Mouse (Mus musculus) olfactory bulb, adult 2 months (tissue): ENCODE measurements at regions not wholly inside any gene's neighbourhood (a gene's known extent, or its start where the extent isn't known, plus 50 kb on each side); places are given as distances from the start of the nearest gene placed in this dataset.

Experiments
- H3K27ac ChIP-seq: fragments of 200-500 bp; 2 replicates; pipeline ENCODE4 v1.5.1; 2012; ENCODE audit warnings: low read depth, low read length; ENCODE audit not compliant: insufficient read depth
- H3K4me1 ChIP-seq: fragments of 200-500 bp; 2 replicates; pipeline ENCODE4 v1.6.1; 2012; ENCODE audit warnings: low read length; ENCODE audit not compliant: control insufficient read depth, insufficient read depth
- H3K4me3 ChIP-seq: fragments of 200-500 bp; 2 replicates; pipeline ENCODE4 v1.5.1; 2012; ENCODE audit warnings: mild to moderate bottlenecking, low read depth, low read length, moderate library complexity; ENCODE audit not compliant: insufficient read depth
- CTCF ChIP-seq: fragments of 200-500 bp; IDR thresholded peaks from 2 replicates; pipeline ENCODE4 v1.5.1; 2012; ENCODE audit warnings: low read depth, mild to moderate bottlenecking, low read length, moderate library complexity; ENCODE audit not compliant: insufficient read depth
- POLR2A ChIP-seq: fragments of 200-500 bp; IDR thresholded peaks from 2 replicates; pipeline ENCODE4 v1.6.1; 2012; ENCODE audit warnings: mild to moderate bottlenecking, low read depth, low read length, moderate library complexity; ENCODE audit not compliant: insufficient read depth
- WGBS: fragments of 180-500 bp; shearing (Covaris S2); methylation state at CpG from one replicate; pipeline ENCODE4 v1.1.7; 2018; 5-methylcytosine and 5-hydroxymethylcytosine counted together

DNA sequence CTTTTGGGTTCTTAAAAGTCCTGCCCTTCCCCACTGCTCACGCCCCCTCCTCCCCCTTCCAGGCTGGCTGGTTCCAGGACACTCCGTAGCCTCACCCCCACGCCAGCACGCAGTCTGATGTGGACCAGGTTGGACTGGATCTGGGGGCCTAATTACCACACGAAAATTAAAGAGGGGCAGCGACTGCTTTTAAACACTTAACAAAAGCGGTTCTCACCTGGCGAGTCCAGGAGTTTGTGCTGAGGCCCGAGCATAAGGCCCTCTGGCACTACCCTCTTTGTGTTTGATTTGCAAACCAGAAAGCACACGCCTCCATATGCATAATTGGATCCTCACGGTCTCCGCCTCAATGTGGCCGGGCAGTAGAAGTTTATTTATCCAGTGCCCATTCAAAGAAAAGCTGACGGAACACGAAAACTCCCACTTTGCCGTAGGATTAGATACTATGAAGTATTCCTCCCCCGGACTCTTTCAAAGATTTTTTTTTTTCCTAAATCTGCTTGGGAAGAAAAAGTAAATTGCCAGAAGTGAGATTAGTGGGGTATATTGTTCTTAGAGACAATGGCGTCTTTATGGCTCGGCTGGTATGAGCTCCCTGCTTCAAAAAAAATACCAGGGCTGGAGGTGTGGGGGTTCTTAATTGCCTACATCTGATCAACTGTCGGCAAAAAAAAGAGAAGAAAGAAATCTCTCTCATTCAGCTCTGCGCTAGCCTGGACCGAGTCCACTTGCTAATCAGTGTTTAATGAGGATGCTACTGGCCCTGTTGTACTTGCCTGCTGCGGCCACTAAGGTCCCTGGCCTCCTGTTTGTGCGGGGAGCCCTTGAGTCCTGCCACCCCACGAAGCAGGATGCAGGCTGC is 148.5 kb upstream of the Tut7 start:
- no peak overlapping the region for H3K4me3 ChIP-seq
- no peak for TF ChIP-seq CTCF
- TF ChIP-seq POLR2A = no peak
- 23% methylated on average over 25 of the region's 25 CpGs for WGBS
- H3K4me1 ChIP-seq = peaks cover 9% of the 10 kb centered on the region
- no peak overlapping the region for H3K27ac ChIP-seq

DNA sequence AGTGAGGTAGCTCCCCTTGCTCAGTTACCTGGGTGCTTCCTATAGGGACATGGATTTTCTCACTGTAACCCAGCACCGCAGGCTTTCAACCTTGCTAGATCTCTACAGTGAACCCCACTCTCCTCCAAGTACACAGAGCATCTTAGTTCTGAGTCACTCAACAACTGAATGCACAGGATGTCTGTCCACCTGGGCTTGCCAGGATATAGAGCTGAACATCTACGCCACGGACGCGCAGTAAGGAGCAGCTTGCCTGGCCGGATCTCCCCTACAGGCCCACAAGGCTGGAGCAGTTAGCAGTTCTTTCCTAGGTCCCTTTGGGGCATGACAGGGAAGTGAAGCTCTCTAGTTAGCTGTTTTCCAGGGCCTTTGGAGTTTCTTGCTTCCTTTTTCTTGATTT is 147.5 kb upstream of the Tut7 start:
- TF ChIP-seq POLR2A (no peak), CTCF (no peak)
- H3K4me1 ChIP-seq = peaks cover 9% of the 10 kb centered on the region
- WGBS = 85% methylated on average over 6 of the region's 6 CpGs

DNA sequence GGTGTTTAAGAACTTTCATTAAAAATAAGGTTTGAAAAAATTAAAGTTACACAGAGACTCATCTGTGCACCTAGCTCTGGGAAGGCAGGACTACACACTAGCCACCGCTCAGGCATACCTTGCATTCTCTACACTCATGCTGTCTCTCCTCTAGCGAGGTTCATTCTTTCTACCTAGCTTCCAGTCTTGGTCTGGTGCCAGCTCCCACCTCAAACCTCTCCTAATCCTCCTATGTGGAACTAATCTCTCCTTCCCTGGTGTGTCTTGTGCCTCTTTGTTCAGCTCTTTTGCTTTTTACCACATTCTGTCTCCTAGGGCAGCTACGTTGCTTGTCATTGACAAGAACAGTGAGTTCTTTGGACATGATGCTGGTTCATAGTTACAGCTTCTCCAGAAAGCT is 146.5 kb upstream of the Tut7 start:
- TF ChIP-seq POLR2A (no peak), CTCF (no peak)
- WGBS = 92% methylated on average over 3 of the region's 3 CpGs
- no peak overlapping the region for H3K27ac ChIP-seq
- H3K4me3 ChIP-seq = no peak overlapping the region
- peaks cover 9% of the 10 kb centered on the region for H3K4me1 ChIP-seq

More for the DNA sequence above, 147.5 kb upstream of the Tut7 start:
- Histone ChIP-seq H3K27ac (no peak overlapping the region), H3K4me3 (no peak overlapping the region)

DNA sequence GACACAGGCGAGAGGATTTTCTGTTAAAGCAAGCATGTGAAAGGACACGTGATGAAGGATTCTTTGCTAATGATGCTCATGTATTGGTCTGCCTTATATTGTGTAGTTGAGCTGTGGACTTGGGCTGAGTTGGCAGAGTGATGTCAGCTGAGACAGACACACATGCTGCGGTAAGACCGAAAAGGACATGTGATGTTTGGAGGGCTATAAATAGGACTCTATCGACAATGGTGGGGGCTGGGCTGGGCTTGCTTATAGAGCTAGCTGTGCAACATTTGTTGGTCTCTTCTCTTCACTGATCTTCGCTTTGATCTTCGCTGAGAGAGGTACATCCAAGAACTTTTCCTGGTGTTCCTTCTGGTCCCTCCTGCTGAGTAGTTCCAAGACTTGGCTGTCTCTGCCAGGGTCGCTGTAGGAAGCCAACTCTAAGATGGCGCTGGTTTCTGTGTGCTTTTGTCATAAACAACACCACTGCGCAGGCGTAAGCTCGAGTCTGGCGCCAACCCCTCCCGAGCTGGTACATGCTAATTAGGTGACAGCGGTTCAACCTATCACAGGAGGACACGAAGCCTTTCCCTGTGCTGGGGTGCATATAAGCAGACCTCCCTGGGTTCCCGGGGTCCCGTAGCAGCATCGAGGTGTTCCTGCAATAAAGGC is 145.8 kb upstream of the Tut7 start:
- Histone ChIP-seq H3K4me1 (peaks cover 9% of the 10 kb centered on the region), H3K4me3 (no peak overlapping the region), H3K27ac (no peak overlapping the region)
- WGBS = 84% methylated on average over 19 of the region's 19 CpGs
- TF ChIP-seq POLR2A = no peak
- no peak for TF ChIP-seq CTCF

DNA sequence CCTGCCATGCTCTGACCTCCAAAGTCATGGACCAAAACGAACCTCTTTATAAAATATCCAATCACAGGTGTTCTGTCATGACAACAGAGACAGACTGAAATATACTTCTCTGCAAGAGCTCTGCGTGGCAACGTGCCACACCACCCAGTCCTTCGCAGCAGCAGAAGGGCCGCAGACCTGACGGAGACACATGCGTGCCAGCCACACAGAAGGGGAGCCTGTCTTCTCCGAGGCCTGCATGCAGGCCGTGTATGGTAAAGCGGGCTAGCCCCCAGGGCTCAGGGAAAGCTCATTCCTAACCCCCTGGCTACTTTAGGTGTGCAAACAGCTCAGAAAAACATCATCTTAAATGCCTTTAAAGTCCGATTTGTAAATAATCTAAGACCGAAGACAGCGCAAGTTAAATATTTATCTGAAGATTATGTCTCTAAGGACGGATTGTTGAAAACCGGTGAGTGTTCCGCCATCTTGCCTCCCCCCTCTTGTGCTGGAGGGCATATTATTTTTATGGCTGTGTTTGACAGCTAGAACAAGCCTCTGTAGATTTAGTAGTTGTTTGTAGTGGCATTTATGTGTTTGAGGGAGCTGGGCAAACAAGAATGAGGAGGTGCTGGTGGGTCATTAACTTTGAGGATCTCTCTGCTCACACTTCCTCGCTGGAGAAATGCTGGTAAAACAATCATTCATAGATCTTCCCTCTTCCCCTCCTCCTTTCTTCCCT is 143.7 kb upstream of the Tut7 start:
- WGBS = 95% methylated on average over 17 of the region's 17 CpGs
- Histone ChIP-seq H3K27ac (no peak overlapping the region), H3K4me3 (no peak overlapping the region), H3K4me1 (peaks cover 4% of the 10 kb centered on the region)
- TF ChIP-seq CTCF (no peak), POLR2A (no peak)

DNA sequence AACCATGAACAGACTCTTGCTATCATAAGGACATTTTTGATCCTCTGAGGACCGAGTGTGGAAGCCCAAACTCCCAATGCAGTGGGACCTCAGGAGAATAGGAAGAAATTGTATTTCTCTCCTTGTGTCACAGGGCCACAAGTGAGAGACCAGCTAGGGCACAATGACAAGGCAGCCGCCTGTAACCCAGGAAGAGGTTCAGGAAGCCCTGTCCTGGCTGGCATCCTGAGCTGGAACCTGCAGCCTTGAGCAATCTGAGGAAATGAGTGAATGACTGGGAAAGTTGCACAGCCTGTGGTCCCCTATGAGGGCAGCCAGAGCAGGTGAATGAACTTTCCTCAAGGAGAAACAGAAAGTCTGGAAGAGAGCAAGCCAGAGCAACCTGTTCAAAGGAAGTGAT is 142.0 kb upstream of the Tut7 start:
- no peak for TF ChIP-seq CTCF
- no peak for TF ChIP-seq POLR2A
- 100% methylated on average over 2 of the region's 2 CpGs for WGBS
- Histone ChIP-seq H3K4me1 (no peaks in the 10 kb centered on the region), H3K4me3 (no peak overlapping the region), H3K27ac (no peak overlapping the region)

DNA sequence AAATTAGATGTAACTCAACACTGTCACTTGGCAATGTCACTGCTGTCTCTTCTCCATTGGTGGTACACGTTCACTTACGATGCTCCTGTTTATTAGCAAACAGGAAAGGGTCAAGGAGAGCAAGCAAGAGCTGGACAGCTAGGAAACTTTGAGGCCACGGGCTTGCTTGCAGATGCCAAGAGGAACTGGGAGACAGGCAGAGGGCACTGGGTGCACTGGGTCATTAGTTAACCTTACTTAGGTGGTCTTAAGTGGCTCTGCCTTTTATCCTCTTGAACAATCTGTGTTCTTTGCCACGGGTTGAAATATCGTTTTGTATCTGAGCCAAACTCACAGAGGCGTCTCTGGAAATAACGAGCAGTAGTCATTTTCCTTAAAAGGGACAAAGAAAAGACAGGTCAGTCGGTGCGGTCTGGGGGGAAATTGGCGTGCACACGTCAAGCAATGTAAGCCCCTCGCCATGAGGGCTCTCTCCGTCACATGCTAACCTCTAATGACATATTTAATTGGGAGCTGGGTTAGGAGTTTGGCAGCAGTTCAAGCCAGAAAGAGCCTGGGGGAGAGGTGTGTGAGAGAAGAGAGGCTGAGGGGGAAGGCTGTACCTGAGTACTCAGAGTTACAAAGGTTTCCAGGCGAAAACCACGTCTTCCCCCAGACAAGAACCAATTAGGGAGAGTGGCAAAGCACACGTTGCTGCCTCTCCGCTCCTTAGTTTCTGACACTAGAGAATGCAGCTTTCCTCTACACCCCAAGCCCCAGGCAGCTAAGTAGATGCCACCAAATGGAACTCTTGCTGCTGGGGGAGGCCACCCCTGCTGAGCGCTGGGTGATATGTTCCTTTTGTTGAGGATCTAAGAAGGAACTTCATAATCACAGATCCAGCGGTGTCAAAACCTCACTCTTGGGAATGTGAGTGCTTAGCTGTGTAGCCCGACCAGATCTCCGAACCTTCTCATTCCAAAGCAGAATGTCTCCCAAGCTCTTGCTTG is 140.0 kb upstream of the Tut7 start:
- no peak for TF ChIP-seq CTCF
- no peak for TF ChIP-seq POLR2A

DNA sequence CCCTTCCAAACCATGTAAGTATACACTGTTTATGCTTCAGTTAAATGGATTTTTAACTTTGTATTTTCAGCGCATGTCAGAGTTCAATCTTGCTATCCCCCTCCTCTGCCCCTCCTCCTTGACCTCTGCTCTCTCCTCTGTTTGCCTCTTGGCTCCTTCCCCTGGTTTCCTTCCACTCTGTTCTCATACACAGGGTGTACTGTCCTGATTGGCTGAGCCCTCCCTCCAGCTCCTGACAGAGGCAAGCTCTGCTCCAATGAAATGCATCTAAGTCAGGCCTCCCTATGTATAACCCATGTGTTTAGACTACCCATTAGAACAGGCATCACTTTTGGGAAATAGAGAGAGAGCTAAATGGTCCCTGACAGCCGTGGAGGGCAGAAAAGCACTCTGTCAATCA is 133.5 kb upstream of the Tut7 start:
- Histone ChIP-seq H3K27ac (no peak overlapping the region), H3K4me3 (no peak overlapping the region), H3K4me1 (no peaks in the 10 kb centered on the region)
- TF ChIP-seq POLR2A = no peak
- TF ChIP-seq CTCF = no peak
- WGBS = 80% methylated on average over 2 of the region's 2 CpGs

More for the DNA sequence above, 140.0 kb upstream of the Tut7 start:
- Histone ChIP-seq H3K4me3 (no peak overlapping the region), H3K4me1 (no peaks in the 10 kb centered on the region), H3K27ac (no peak overlapping the region)
- 57% methylated on average over 21 of the region's 21 CpGs for WGBS
